Mouse (Mus musculus) olfactory bulb, adult 2 months (tissue): ENCODE measurements around the gene Ficd. TPM values are rescaled to one million over a fixed set of nuclear protein-coding genes. Genes with fewer than 3 reads are reported as not detected.
A peak's percentile ranks its signal among the peaks of the same experiment; 100 is the strongest.
"Not testable (repeated sequence)": the region's sequence is repeated elsewhere in the genome, so short reads cannot be mapped to it uniquely, and the experiment has no call there.

ENCODE experiments used
- H3K27ac ChIP-seq: fragments of 200-500 bp; 2 replicates; pipeline ENCODE4 v1.5.1; 2012; ENCODE audit warnings: low read depth, low read length; ENCODE audit not compliant: insufficient read depth
- H3K4me1 ChIP-seq: fragments of 200-500 bp; 2 replicates; pipeline ENCODE4 v1.6.1; 2012; ENCODE audit warnings: low read length; ENCODE audit not compliant: control insufficient read depth, insufficient read depth
- H3K4me3 ChIP-seq: fragments of 200-500 bp; 2 replicates; pipeline ENCODE4 v1.5.1; 2012; ENCODE audit warnings: mild to moderate bottlenecking, low read depth, low read length, moderate library complexity; ENCODE audit not compliant: insufficient read depth
- CTCF ChIP-seq: fragments of 200-500 bp; IDR thresholded peaks from 2 replicates; pipeline ENCODE4 v1.5.1; 2012; ENCODE audit warnings: low read depth, mild to moderate bottlenecking, low read length, moderate library complexity; ENCODE audit not compliant: insufficient read depth
- POLR2A ChIP-seq: fragments of 200-500 bp; IDR thresholded peaks from 2 replicates; pipeline ENCODE4 v1.6.1; 2012; ENCODE audit warnings: mild to moderate bottlenecking, low read depth, low read length, moderate library complexity; ENCODE audit not compliant: insufficient read depth
- WGBS: fragments of 180-500 bp; shearing (Covaris S2); methylation state at CpG from one replicate; pipeline ENCODE4 v1.1.7; 2018; 5-methylcytosine and 5-hydroxymethylcytosine counted together
- polyA plus RNA-seq: library from polyadenylated mRNA; stranded (reverse); fragments of >200 nt; gene quantifications from 2 replicates; pipeline ENCODE4 v1.2.4, GENCODE M21; 2012; ENCODE audit warnings: low replicate concordance; ENCODE audit not compliant: missing spikeins, insufficient read depth, insufficient read length

Gene Ficd
- polyA plus RNA-seq, 1 experiment: not detected

DNA sequence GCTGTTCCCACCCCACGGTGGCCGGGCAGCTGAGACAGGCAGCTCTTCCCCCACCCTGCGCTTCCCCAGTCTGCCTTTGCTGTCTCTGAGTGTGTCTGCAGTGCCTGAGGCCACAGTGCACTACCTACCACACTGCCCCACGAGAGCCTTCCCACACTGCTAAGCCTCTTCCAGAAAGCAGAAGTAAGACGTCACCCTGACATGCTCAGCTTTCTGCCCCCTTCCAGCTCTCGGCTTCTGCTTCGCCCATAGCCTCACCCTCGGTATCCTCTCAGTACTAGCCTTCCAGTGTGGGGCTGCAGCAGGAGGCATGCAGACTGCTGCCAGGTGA, 41.3 kb downstream of the Ficd start:
- WGBS: 84% methylated on average over 8 of the region's 8 CpGs
- H3K4me1 ChIP-seq: peaks cover 4% of the 10 kb centered on the region
- no peak for TF ChIP-seq CTCF
- TF ChIP-seq POLR2A: no peak
- H3K27ac ChIP-seq: no peak overlapping the region
- no peak overlapping the region for H3K4me3 ChIP-seq

DNA sequence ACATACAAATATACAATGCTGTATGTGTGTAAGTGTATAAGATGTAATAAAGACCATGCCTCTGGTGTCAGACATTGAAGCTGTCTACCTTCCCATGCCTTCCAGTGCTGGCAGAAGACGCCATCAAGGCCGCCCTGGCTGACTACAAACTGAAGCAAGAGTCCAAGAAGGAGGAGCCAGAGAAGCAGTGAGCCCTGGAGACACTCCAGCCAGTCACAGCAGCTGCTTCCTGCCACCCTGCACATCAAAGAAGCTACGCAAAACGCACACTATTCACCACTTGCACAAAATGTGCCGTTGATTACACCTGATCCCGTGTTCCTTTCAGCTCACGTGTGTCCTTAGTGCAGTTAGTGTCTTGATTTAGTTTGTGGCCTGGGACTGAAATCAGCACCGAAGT, 42.1 kb downstream of the Ficd start:
- not testable (repeated sequence) for H3K4me3 ChIP-seq, H3K27ac ChIP-seq, H3K4me1 ChIP-seq
- 83% methylated on average over 8 of the region's 8 CpGs for WGBS

DNA sequence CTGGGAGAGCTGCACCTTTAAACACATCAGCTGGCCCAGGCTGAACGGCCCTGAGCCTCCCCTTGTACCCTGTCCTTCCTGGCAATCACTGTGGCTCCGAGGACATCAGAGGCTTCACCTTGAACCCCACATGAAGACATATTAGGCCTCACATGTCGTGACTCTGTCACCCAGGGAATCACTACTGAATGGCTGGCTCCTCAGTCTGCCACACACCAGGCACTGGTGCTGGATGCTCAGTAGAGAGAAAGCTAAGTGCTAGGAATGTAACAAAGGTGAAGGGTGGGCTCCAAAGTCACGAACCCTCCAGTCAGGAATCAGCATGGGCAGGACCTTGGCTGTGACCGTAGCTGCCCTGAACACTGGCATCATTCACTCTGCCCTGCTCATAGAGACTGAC, 44.0 kb downstream of the Ficd start:
- WGBS: 84% methylated on average over 5 of the region's 5 CpGs
- TF ChIP-seq POLR2A (no peak), CTCF (no peak)
- no peak overlapping the region for H3K4me3 ChIP-seq
- peaks cover 21% of the 10 kb centered on the region for H3K4me1 ChIP-seq
- no peak overlapping the region for H3K27ac ChIP-seq

DNA sequence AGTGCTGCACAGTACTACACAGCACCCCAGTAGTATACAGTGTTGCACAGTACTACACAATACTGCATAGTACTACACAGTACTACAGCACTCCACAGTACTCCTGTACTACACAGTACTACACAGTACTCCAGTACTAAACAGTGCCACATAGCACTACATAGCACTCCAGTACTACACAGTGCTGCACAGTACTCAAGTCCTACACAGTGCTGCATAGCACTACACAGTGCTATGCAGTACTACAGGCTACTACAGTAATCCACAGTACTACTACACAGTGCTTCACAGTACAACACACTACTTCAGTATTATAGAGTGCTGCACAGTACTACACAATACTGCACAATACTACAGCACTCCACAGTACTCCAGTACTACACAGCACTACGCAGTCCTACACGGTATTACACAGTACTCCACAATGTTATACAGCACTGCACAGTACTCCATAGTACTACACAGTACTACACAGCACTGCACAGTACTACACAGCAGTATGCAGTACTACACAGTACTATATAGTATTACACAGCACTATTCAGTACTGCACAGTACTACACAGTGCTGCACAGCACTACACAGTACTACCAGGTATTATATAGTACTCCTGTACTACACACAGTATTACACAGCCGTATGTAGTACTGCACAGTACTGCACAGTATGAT, 44.6 kb downstream of the Ficd start:
- TF ChIP-seq POLR2A (no peak), CTCF (no peak)
- Histone ChIP-seq H3K4me1 (peaks cover 21% of the 10 kb centered on the region), H3K27ac (no peak overlapping the region), H3K4me3 (no peak overlapping the region)
- WGBS: over 99% methylated on average over 3 of the region's 3 CpGs

DNA sequence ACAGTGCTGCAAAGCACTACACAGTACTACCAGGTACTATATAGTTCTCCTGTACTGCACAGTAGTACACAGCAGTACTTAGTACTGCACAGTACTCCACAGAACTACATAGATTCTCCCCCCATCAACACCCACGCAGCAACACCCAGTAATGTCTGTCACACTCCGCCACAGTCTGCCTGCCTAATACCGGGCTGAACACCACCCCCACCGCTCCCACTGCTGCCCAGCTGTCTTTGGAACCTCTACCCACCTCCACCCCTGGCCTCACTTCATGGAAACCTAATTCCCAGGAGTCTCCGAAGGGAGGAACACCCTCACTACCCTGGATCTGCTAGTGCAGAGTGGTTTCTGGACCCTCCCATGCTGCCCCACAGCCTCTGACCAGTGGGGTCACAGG, 45.2 kb downstream of the Ficd start:
- H3K4me3 ChIP-seq: no peak overlapping the region
- 46% methylated on average over 5 of the region's 5 CpGs for WGBS
- TF ChIP-seq POLR2A (no peak), CTCF (no peak)
- H3K27ac ChIP-seq: peak overlapping the region; percentile 12; the same call in 1 of the 2 replicates
- peaks cover 21% of the 10 kb centered on the region for H3K4me1 ChIP-seq

DNA sequence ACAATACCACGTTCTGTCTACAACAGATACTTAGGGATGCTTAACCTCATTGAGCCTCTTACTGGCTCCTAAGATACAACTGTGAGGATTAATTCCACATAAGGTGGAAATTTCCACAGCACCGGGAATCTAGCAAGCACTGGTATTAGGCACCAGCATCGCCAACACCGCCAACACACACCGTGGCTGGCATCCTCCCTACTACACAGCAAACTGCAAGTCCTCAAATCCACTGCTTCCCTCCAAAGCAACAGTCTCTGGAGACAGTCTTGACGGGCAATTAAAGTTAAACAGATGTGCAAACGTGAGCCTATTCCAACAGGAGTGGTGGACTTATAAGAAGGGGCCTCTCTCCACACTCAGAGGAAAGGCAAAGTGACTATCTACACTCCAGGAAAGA, 45.7 kb downstream of the Ficd start:
- Histone ChIP-seq H3K4me3 (no peak overlapping the region), H3K4me1 (peaks cover 21% of the 10 kb centered on the region), H3K27ac (peak overlapping the region; percentile 12; the same call in 1 of the 2 replicates)
- WGBS: 64% methylated on average over 7 of the region's 7 CpGs
- no peak for TF ChIP-seq CTCF
- TF ChIP-seq POLR2A: no peak

DNA sequence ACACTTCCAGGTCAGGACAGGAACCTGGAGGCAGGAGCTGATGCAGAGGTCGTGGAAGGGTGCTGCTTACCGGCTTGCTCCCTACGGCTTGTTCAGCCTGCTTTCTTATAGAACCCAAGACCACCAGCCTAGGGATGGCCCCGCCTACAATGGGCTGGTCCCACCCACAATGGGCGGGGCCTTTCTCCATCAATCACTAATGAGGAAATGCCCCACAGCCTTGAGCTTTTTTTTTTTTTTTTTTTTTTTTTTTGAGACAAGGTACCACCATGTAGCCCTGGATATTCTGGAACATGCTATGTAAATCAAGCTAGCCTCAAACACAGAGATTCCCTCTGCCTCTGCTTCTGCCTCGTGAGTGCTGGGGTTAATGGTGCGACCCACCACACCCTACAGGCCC, 46.3 kb downstream of the Ficd start:
- Histone ChIP-seq H3K27ac (no peak overlapping the region), H3K4me1 (peaks cover 21% of the 10 kb centered on the region), H3K4me3 (no peak overlapping the region)
- whole genome bisulfite sequencing: 78% methylated on average over 7 of the region's 7 CpGs
- TF ChIP-seq CTCF: no peak
- TF ChIP-seq POLR2A: no peak

DNA sequence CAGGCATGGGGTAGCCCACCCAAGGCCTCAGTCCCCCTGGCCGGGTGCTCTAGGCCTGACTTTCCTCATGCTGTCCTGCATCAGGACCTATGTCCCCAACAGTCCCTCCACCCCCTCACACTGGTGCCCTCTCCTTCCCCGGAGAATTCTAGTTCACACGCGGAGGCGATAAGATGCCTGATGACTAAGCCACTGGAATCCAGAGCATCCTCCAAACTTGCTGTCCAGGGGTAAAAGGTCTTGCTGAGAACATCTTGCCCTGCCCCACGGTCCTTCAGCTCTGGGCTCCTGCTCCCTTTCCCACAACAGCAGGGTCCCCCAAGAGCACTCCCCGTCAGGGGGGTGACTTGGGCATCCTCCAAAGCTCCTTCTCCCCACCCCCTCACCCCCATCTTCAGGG, 47.0 kb downstream of the Ficd start:
- H3K27ac ChIP-seq: no peak overlapping the region
- TF ChIP-seq CTCF (no peak), POLR2A (no peak)
- 80% methylated on average over 7 of the region's 7 CpGs for WGBS

DNA sequence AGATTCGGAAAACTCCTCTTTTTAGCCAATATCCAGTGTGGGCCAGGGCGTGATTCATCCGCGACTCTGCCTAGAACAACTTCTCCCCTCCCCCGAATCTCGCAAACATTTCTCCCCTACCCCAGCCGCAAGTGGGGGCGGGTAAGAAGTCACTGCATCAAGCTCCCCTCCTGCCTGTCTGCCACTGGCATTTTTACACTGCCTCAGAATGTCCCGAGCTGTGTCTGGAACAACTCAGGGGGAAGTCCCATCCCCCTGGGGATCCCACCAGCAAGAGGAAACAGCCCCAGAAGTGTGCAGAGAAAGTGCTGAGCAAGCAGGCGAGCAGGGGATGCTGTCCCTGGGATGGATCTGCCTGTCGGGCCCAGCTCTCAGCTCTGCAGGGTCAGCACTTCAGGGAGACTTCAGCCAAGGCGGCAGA, 48.0 kb downstream of the Ficd start:
- Histone ChIP-seq H3K4me3 (no peak overlapping the region), H3K27ac (no peak overlapping the region), H3K4me1 (peaks cover 24% of the 10 kb centered on the region)
- TF ChIP-seq POLR2A (no peak), CTCF (no peak)
- 22% methylated on average over 12 of the region's 12 CpGs for WGBS

More for the DNA sequence above, 47.0 kb downstream of the Ficd start:
- Histone ChIP-seq H3K4me3 (no peak overlapping the region), H3K4me1 (peaks cover 21% of the 10 kb centered on the region)

DNA sequence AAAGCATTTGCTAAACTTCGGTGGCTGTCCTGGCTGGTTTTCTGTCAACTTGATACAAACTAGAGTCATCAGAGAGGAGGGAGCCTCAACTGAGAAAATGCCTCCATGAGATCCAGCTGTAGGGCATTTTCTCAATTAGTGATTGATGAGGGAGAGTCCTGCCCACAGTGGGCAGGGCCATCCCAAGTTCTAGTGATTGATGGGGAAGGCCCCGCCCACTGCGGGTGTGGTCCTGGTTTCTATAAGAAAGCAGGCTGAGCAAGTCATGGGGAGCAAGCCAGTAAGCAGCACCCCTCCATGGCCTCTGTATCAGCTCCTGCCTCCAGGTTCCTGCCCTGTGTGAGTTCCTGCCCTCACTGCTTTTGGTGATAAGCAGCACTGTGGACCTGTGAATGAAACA, 48.5 kb downstream of the Ficd start:
- not testable (repeated sequence) for H3K4me3 ChIP-seq, H3K27ac ChIP-seq
- WGBS: 37% methylated on average over 3 of the region's 3 CpGs
- H3K4me1 ChIP-seq: peaks cover 29% of the 10 kb centered on the region
